Mouse (Mus musculus): Measurements from ENCODE around the gene Reln. TPM values are rescaled to one million over a fixed set of nuclear protein-coding genes. Genes with fewer than 3 reads are reported as not detected.

Gene Reln
- polyA plus RNA-seq, 1 experiment: 1.1 TPM

GRCm38 (mm10) chr5:21936627-21937026 is 407.9 kb downstream of the Reln start:
- Histone ChIP-seq H3K27ac (replicated peaks; ENCODE audit: low read depth, low read length) (no peak overlapping the region), H3K4me1 (ENCODE audit: control insufficient read depth, insufficient read depth, insufficient read length, low read length) (no peaks in the 10 kb centered on the region), H3K4me3 (ENCODE audit: insufficient read depth, low read depth, low read length) (no peak overlapping the region)

DNA sequence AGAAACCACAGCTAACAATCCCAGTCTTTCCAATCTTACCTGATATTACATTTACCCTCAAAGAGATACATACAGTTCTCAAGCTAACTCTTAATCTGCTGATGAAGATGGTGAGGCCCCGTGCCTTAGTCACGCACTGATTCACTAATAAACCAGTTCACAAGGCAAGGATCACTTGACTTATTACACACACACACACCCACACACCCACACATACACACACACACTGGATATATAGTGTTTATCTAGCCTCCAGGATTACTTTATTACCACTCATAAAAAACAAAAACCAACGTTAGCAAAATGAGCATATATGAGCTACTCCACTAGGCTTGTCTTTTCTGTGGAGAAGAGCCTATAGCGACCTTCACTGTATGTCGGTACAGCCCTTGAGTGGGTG is 408.4 kb downstream of the Reln start:
- H3K27ac ChIP-seq (replicated peaks; ENCODE audit: low read depth, low read length): no peak overlapping the region
- H3K4me3 ChIP-seq (ENCODE audit: insufficient read depth, low read depth, low read length): no peak overlapping the region
- no peaks in the 10 kb centered on the region for H3K4me1 ChIP-seq (ENCODE audit: control insufficient read depth, insufficient read depth, insufficient read length, low read length)

GRCm38 (mm10) chr5:21934811-21935396 is 409.6 kb downstream of the Reln start:
- Histone ChIP-seq H3K4me3 (ENCODE audit: insufficient read depth, low read depth, low read length) (no peak overlapping the region), H3K27ac (replicated peaks; ENCODE audit: low read depth, low read length) (no peak overlapping the region), H3K4me1 (ENCODE audit: control insufficient read depth, insufficient read depth, insufficient read length, low read length) (no peaks in the 10 kb centered on the region)

DNA sequence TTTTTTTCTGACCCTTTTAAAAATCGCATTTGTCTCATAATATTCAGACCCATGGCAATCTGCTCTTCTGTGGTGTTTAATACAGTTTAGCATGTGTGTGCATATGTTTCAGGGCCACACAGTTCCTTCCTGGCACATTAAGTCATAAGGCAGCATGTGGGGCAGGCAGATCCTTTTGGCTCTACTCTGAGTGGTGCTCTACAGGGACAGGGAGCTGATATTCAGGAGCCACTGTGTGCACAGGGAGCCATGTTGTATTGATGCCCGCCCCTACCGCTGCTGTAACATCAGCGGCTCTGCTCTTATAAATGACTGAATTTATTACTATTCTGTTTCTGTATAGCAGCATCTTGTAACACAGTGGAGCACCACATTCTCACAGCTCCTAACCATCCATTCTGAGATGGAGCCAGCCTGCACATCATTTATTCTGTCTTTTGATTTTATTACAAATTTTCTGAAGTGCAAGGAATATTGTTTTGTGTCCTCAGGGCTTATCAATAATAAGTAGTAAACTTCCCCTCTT is 410.3 kb downstream of the Reln start:
- H3K4me3 ChIP-seq (ENCODE audit: insufficient read depth, low read depth, low read length): no peak overlapping the region
- H3K4me1 ChIP-seq (ENCODE audit: control insufficient read depth, insufficient read depth, insufficient read length, low read length): no peaks in the 10 kb centered on the region

GRCm38 (mm10) chr5:21933340-21934075 is 411.0 kb downstream of the Reln start:
- Histone ChIP-seq H3K27ac (replicated peaks; ENCODE audit: low read depth, low read length) (no peak overlapping the region), H3K4me1 (ENCODE audit: control insufficient read depth, insufficient read depth, insufficient read length, low read length) (no peaks in the 10 kb centered on the region), H3K4me3 (ENCODE audit: insufficient read depth, low read depth, low read length) (no peak overlapping the region)

More for the DNA sequence above, 410.3 kb downstream of the Reln start:
- no peak overlapping the region for H3K27ac ChIP-seq (replicated peaks; ENCODE audit: low read depth, low read length)

DNA sequence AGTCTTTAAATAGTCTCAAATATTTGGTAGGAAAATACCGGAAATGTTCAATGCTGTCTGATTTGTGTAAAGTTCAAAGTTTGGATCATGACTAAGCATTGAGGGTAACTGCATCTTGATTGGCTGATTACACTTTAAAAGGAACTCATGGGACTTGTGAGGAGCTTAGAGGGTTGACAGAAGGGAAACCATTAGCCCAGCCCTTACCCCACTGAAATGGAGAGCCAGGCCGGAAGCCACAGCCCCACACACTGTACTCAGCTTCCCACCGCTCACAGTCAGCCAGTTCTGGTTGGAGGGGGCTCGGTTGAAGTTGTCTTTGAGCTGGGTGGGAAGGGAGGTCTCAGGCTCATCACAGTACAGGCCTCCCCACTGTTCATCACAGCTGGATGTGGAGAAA is 413.4 kb downstream of the Reln start:
- no peak overlapping the region for H3K4me3 ChIP-seq (ENCODE audit: insufficient read depth, low read depth, low read length)
- H3K27ac ChIP-seq (replicated peaks; ENCODE audit: low read depth, low read length): no peak overlapping the region
- H3K4me1 ChIP-seq (ENCODE audit: control insufficient read depth, insufficient read depth, insufficient read length, low read length): no peaks in the 10 kb centered on the region

DNA sequence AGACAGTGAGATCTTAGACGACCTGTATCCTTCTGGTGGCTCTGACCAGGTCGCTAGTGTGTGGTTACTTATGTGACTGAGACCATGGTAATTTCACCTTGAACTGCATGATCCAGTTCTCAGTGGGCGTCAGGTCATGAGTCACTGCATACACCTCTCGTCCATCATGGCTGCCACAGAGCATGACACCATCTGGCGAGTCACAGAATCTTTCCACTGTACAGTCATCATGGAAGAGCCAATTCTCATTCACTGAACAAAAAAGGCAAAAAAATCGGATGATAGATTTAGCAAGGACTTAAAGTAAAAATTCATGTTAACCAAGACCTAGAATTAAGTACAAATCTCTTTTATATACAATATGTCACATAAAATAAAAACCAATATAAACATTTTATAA is 424.2 kb downstream of the Reln start:
- Histone ChIP-seq H3K4me3 (ENCODE audit: insufficient read depth, low read depth, low read length) (no peak overlapping the region), H3K27ac (replicated peaks; ENCODE audit: low read depth, low read length) (no peak overlapping the region), H3K4me1 (ENCODE audit: control insufficient read depth, insufficient read depth, insufficient read length, low read length) (no peaks in the 10 kb centered on the region)

- Histone ChIP-seq H3K4me3 (ENCODE audit: insufficient read depth, low read depth, low read length) (no peak overlapping the region), H3K4me1 (ENCODE audit: control insufficient read depth, insufficient read depth, insufficient read length, low read length) (no peaks in the 10 kb centered on the region), H3K27ac (replicated peaks; ENCODE audit: low read depth, low read length) (no peak overlapping the region)
Measured at GRCm38 (mm10) chr5:21919281-21919780, 425.2 kb downstream of the Reln start.

DNA sequence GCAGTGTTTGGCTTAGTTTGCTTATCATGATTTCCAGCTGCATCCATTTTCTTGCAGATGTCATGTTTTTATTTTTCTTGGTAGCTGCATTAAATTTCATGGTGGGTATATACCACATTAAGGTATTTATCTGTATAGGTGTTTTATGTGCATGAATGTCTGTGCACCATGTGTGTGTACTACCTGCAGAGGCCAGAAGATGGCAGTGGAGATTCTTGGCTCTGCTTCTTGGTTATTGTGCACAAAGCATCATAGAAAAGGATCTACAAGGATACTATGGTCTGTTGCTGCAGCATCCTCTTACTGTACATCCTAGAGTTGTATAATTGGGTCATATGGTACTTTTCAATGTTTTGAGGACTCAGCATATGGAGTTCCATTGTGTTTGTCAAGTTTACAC is 428.5 kb downstream of the Reln start:
- no peak overlapping the region for H3K4me3 ChIP-seq (ENCODE audit: insufficient read depth, low read depth, low read length)
- H3K4me1 ChIP-seq (ENCODE audit: control insufficient read depth, insufficient read depth, insufficient read length, low read length): no peaks in the 10 kb centered on the region
- no peak overlapping the region for H3K27ac ChIP-seq (replicated peaks; ENCODE audit: low read depth, low read length)

- Histone ChIP-seq H3K27ac (replicated peaks; ENCODE audit: low read depth, low read length) (no peak overlapping the region), H3K4me1 (ENCODE audit: control insufficient read depth, insufficient read depth, insufficient read length, low read length) (no peaks in the 10 kb centered on the region), H3K4me3 (ENCODE audit: insufficient read depth, low read depth, low read length) (no peak overlapping the region)
Measured at GRCm38 (mm10) chr5:21914776-21915175, 429.7 kb downstream of the Reln start.

DNA sequence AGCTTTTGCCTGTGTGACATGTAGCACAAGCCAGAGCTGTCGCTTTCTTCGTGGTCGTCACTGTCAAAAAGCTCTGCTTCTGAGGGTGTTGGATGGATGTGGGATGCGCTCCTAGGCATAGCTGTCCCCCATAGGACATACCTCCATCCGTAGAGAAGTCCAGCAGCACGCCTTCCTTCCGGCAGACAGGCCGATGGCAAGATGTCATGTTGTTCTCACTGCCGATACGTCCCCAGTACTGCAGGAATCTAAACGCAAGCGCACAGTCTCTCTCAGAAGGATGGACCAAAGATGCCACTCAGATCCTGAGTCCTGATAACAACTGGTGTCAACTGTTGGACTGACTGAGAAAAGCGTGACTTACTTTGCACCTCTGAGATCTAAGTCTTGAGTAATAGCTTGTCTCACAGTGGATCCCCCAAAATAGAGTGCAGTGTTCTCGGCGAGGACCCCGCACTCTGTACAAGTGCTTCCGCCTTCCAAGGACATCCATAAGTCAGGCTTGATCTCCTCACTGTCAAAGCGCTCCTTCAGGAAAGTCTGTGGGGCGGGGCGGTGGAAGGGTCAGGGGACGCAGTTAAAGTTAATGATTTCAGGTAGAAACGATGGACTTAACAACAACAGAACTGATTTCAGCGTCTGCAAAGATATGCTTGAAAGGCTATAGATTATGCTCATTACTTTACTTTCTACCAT is 431.5 kb downstream of the Reln start:
- H3K4me1 ChIP-seq (ENCODE audit: control insufficient read depth, insufficient read depth, insufficient read length, low read length): no peaks in the 10 kb centered on the region
- no peak overlapping the region for H3K27ac ChIP-seq (replicated peaks; ENCODE audit: low read depth, low read length)

DNA sequence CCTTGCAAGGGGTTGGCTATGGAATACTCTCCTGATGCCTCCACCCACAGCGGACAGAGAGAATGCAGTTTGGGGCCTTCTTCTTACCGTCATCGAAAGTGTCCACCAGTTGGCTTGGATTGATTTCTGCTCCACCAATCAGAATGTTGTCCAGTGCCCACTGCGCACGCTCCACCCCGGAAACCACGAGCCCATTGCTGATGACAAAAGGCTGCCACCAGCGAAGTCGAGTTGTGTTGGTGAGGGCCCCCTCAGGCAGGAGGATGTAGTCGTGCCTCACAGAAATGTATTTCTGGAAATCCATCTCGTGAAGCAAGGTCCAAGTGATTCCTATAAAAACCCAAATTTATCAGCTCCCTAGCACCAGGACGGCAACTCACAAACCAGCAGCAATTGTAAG is 433.8 kb downstream of the Reln start:
- Histone ChIP-seq H3K4me3 (ENCODE audit: insufficient read depth, low read depth, low read length) (no peak overlapping the region), H3K4me1 (ENCODE audit: control insufficient read depth, insufficient read depth, insufficient read length, low read length) (no peaks in the 10 kb centered on the region), H3K27ac (replicated peaks; ENCODE audit: low read depth, low read length) (no peak overlapping the region)

More for the DNA sequence above, 431.5 kb downstream of the Reln start:
- no peak overlapping the region for H3K4me3 ChIP-seq (ENCODE audit: insufficient read depth, low read depth, low read length)

DNA sequence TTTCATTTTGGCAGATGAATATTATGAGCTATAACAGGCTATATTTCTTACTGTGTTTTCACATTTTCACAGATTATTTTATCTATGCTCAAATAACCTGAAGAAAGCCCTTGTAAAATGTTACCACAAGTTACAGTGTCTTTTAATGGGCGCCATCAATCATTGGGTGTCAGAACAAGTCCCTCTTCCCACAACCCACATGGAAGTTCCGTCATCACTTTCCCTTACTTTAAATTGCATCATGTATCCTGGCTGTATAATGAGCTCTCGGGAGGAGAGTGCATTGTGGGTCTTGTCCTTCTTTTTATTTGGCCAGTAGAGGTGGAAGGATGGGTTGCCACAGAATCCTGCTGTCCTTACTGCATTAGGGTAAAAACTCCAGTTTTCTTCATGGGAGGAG is 434.8 kb downstream of the Reln start:
- no peak overlapping the region for H3K27ac ChIP-seq (replicated peaks; ENCODE audit: low read depth, low read length)
- H3K4me1 ChIP-seq (ENCODE audit: control insufficient read depth, insufficient read depth, insufficient read length, low read length): no peaks in the 10 kb centered on the region

DNA sequence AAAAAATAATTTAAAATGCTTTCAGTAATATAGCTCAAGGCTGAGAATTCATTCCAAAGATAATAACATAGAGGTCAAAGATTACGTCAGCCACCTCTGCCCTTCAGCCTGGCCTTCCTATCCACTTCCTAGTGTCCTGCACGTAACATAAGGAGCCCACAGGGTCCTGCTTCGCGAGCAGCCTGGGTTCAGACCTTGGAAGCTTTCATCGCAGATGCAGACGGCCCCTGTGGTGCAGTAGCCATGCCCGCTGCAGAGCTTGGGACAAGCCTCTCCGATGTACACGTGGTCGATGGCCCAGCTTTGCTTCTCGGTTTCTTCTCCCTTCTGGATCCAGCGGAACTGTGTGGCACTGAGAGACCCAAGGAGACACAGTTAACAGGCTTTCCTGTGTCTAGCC is 443.1 kb downstream of the Reln start:
- H3K4me3 ChIP-seq (ENCODE audit: insufficient read depth, low read depth, low read length): no peak overlapping the region
- H3K27ac ChIP-seq (replicated peaks; ENCODE audit: low read depth, low read length): no peak overlapping the region

More for the DNA sequence above, 434.8 kb downstream of the Reln start:
- no peak overlapping the region for H3K4me3 ChIP-seq (ENCODE audit: insufficient read depth, low read depth, low read length)

DNA sequence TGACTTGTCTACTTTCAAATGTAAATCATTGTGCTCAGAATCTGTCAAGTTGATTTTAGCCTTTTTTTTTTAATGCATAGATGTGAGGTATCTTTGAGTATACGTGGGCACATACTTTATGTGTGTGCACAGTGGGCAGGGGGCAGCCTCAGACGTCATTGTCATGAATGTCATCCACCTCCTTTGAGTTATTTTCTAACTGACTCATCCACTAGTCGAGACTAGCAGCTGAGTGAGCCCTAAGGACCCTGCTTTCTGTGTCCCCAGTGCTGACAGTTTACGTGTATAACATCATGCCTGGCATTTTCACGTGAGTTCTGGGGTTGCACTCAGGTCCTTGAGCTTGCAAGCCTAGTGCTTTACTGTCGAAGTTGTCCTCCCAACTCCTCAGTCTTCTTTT is 443.6 kb downstream of the Reln start:
- Histone ChIP-seq H3K4me3 (ENCODE audit: insufficient read depth, low read depth, low read length) (no peak overlapping the region), H3K27ac (replicated peaks; ENCODE audit: low read depth, low read length) (no peak overlapping the region), H3K4me1 (ENCODE audit: control insufficient read depth, insufficient read depth, insufficient read length, low read length) (no peaks in the 10 kb centered on the region)

More for the DNA sequence above, 443.1 kb downstream of the Reln start:
- no peaks in the 10 kb centered on the region for H3K4me1 ChIP-seq (ENCODE audit: control insufficient read depth, insufficient read depth, insufficient read length, low read length)
